Mouse (Mus musculus) v-Abl transformed pro-B cells (cell line): ENCODE measurements at regions not wholly inside any gene's neighbourhood (a gene's known extent, or its start where the extent isn't known, plus 50 kb on each side); places are given as distances from the start of the nearest gene placed in this dataset.

Experiments
- in situ Hi-C, 2 experiments: fragments of 400-800 bp; cut with MboI; formaldehyde crosslinking; loops; one replicate each; pipeline ENCODE4 v1.15.1; 2025; ENCODE audit not compliant: unreplicated experiment in 2 of 2

GRCm38 (mm10) chr6:50713297-50713696 is 59.1 kb upstream of the Npvf start:
- in situ Hi-C loops: no loop called here

DNA sequence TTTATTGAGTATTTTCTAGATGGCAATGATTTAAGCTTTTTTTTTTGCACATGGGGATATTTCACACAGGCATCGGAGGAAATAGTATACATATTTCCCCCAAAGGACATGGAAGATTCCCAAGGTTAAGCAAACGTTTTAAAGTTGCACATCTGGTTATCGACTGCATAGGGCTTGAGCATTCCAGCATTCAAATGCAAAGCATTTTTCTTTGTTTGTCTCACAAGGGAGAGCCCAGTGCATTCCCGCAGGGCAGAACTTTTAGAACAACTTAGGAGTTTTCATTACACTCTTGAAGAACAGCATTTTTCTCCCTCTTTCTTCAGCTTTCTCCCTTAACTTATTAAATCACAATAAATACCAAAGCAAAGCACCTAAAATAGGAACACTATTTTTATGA is 64.4 kb upstream of the Npvf start:
- in situ Hi-C loops: no loop called here

GRCm38 (mm10) chr6:50720346-50720745 is 66.1 kb upstream of the Npvf start:
- in situ Hi-C loops: no loop called here

- in situ Hi-C loops: no loop called here
Measured at GRCm38 (mm10) chr6:50725640-50726039, 71.4 kb upstream of the Npvf start.

DNA sequence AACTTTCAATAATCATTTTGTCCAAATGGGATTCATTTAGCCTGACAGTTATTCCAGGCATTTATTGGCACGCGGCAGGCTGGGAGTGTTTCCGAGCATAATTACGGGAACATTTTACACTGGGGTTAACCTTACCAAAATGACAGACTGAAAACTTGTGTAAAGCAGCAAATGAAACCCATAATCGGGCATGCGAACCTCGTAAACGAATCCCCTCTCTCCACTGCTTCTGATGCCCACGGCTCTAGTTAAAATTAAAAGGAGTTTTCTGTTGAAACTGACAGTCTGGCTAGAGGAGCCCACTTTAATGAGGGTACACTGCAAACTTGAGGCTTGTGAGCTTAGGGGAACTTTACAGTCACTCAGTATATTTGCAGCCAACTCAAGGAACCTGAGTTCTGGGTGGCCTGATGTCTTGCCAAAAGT is 71.9 kb upstream of the Npvf start:
- in situ Hi-C loops: no loop called here

DNA sequence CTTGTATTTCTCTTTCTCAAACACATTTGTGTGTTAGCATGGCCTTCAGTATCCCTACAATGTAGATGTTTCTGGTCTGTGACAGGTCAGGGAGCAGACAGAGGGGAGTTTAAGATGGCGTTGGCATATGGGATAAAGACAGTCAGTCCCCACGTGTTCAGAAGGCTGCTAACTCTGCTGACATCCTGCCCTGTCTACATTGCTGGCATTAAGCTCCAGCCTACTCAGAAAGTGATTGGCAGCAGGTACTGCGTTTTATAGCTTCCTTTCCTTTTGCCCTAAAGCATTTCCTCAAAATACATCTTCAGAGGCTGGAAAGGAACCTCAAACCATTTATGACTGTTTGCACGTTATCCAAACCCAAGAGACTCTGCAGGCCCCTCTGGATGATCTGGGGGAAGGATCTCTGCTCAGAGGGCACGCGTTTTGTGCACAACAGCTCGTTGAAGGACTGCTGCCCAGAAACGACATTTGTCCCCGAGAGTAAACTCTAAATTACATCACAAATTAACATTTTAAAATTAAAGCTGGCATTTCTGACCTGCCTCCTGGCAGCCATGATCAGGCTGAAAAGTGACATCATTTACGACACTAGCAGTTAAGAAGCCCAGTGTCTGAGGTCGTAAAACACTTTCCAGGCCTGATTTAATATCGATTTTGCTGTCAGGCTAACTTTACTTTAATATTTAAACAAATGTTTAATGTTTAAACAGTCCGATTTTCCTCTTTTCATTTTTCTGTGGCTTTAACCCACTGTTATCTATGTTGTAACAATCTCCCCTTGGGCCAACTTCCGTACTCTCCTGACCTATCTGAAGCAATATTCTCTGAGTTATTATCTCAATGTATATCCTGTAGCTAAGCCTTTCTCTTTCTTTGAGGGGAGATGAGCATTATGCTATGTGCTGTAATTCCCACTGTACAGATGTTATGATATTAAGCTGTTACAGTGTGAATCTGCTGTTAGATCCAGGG is 76.8 kb upstream of the Npvf start:
- in situ Hi-C loops: no loop called here

GRCm38 (mm10) chr6:50734701-50735100 is 80.5 kb upstream of the Npvf start:
- in situ Hi-C loops: no loop called here

DNA sequence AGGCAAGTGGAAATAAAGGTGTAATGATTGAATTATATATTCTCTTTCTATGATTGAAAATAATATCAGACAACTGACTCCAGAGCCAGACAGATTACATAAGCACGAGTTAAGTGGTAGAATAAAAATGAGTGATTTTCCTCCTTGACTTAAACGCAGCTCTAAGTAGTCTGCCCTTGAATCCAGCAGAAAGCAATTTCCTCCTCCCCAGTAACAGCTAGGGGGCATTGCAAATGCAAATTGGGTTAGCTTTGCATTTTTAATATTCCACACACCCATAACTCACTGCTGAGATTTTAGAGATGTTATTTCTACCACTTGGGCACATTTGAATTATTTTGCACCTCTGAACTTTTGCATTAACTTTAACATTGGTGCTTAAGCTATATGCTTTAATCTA is 81.6 kb upstream of the Npvf start:
- in situ Hi-C loops: no loop called here

DNA sequence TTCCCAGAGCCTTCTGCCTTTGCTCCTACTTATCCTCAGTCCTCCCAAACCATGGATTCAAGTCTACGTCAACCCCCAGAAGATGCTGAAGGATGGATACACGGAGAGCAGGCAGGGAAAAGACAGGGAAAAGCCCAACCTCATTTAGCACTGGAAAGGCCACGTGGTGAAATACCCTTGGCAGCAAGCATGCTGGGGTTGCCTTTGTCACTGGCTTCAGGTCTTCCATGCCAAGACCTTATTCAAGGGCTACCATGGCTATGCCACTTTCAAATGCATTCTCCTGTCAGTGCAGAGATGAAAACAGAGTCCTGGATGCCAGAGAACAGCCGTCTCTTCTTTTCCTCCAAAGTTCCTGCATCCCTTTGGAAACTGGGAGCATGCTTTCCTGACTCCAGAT is 87.8 kb upstream of the Npvf start:
- in situ Hi-C loops: no loop called here

DNA sequence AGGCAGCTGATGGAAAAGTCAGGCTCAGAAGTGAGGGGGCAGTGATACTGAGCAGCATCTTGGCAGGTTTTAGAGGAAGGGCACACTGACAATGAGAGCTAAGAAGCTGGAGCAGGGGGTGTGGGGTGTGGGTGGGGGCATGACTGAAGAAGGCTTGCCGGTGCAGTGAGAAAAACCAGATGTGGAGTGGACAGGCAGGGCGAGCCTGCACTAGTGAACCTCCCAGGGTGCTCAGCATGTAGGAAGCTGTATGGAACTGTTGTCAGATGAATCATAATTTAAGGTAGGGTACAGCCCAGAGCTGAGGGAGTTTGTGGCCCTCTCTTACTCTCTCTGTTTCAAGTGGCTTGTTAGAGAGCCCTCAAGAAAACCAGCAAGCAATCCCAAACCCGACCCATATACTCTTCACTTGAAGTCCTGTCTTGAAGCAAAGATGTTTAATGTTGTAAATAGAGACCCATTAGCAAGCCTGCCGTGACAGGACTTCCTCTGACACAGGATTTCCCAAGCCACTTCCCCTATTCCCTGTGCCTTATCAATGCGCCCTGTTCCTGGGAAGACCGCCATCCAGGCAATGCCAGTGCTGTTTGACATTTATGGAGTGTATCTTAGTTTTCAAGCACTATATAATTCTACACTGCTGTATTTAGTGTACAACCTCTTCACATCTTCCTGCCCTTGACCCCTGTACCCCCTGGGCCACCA is 90.4 kb upstream of the Npvf start:
- in situ Hi-C loops: no loop called here

DNA sequence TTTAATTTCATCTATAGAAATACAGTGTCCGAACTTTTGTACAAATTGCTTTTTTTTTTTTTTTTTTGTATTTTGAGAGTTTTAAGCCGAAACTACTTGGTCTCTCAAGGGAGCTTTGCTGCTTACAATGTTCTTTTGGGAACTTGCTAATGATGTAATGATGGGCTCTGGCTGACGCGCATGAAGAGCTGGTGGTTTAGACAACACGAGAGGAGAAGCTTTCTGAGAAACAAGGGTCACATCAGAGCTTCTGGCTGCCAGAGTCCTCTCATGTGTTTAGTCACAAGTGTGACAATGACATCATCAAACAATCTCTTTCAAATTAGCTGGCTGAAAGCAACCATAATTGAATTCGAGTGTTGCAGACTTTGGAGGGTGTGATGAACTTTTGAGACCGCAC is 98.9 kb upstream of the Npvf start:
- in situ Hi-C loops: no loop called here

GRCm38 (mm10) chr6:50754786-50755185 is 100.5 kb upstream of the Npvf start:
- in situ Hi-C loops: no loop called here

- in situ Hi-C loops: no loop called here
Measured at GRCm38 (mm10) chr6:50760367-50760766, 106.1 kb upstream of the Npvf start.

DNA sequence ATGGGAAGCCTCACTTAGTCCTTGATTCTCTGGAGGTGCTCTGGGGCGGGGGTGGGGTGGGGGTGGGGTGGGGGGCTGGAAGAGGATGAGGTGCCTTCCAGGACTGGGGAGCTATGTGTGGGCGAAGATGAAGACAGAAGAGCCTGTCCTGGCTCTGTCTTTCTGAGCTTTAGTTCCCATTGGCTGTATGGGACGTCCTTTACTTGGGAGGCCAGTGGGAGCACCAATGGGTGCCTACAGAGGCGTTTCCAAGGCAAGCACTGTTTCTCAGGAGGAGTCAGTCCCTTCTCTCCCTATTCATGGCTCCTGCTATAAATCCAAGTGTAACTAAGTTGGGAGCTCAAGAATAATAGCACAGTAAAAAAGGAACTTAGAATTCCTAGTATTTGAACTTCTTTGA is 108.9 kb upstream of the Npvf start:
- in situ Hi-C loops: no loop called here

DNA sequence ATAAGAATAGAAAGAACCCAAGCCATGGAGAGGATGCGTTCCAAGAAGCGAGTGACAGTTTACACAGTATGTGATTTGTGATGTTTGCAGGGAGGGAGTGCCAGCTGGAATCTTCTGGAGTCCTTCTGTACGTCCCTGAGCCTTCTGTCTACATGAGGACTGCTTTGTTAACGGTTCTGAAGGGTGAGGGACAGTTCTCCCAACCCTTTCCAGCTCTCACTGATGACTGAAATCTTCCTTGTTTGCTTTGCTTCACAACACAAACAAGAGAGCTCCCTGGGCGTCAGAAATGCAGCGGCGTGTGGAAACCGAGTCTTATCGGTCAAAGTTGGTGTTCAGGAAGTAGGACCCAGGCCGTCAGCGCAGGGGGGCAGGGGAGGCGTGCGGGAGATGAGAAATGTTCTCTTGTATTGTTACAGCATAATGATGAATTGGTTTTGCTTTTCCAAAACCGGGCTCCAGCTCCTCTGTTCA is 112.2 kb upstream of the Npvf start:
- in situ Hi-C loops: no loop called here

DNA sequence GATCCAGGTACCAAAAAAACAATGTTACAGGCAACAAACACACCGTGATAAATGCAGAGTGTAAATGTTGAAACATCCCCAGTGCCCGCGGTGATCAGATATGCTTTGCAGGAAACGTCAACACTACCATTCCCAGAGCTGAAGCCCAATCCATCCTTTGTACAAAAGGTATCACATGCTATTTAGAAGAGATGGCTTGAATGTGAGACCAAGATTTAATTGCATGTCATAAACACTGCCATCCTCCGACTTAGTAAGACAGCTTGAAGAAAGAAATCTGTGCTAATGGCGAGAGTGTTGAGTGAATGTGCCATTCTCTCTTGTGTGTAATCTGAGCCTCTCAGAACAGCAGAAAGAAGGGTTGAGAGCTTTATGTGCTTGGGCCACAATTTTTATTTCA is 112.9 kb upstream of the Npvf start:
- in situ Hi-C loops: no loop called here

- in situ Hi-C loops: no loop called here
Measured at GRCm38 (mm10) chr6:50767827-50768226, 113.6 kb upstream of the Npvf start.

DNA sequence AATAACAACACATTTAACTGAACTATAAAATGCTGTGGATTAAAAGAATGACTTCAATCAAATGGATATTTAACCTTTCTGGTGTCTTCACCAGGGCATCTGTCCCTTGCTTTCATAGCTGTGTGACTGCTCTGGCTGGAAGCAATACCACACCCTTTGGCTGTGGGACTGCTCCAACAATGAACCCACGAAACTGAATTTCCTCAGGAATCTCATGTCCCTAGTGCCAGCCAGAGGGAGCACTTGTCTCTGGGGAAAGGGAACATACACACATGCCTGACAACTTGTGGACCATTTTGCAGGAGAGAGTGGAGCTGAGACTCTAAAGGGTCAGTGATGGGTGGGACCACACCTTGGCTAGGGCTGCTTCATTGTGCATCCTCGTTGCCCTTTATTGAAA is 114.9 kb upstream of the Npvf start:
- in situ Hi-C loops: no loop called here

GRCm38 (mm10) chr6:50770481-50770880 is 116.2 kb upstream of the Npvf start:
- in situ Hi-C loops: no loop called here

DNA sequence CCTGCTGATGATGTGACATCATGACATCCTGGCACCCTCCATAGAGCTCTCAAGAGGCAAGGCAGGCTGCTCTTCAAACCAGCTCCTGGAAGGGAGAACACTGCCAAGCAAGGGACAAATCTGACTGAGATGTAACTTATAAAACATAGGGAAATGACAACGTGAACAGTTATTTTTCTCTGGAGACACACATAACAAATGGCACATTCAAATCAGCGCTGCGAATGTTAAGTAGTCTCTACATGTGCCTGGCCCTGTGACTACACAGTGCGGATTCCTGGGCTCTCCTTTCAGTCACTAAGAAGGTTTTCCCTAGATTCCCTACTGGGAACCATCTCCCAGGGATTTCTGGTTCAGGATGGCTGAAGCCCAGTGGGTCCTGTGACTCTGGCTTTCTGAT is 121.4 kb upstream of the Npvf start:
- in situ Hi-C loops: loop anchor here in 1 of 2 experiments (25.0 kb wide), 1 partner anchor 1437 kb away; the partner anchor contains the start of genes Gm28308, Hoxa3, Hoxa5 and Hoxa6

DNA sequence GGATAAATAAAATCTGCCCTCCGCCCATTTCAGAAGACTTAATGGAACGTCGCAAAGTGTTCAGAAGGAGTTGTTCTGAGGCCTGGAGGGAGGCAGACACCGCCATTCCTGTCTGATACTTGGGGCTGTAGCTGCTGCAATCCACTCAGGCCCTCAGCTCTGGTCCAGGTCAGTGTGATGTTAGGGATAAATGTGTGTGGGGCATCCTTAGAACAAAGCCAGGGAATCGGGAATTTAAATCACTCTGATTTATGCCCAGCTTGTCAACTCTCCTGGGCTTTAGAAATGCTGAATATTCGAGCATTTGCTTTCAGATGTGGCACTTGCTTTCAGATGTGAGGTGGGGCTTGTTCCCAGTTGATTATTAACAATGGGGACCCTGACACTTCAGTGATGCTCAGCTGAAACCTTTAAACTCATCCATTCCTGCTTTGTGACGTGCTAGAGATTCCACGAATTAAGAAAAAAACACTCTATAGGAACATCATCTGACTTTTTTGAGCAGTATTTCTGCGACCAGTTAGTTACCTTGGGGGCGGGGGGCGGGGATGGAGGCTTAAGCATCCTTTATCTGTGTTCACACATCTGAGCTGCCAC is 122.1 kb upstream of the Npvf start:
- in situ Hi-C loops: loop anchor here in 1 of 2 experiments (25.0 kb wide), 1 partner anchor 1436 kb away; the partner anchor contains the start of genes Gm28308, Hoxa3, Hoxa5 and Hoxa6
